Mouse (Mus musculus) forebrain, embryonic 12.5 days (tissue): ENCODE results near the gene Rtkn2. TPM values are rescaled to one million over a fixed set of nuclear protein-coding genes. Genes with fewer than 3 reads are reported as not detected.

Experiments
- ATAC-seq: fragments of 200-750 bp; cut with Nextera tagmentation; 2 replicates; pipeline ENCODE4 v1.8.0; 2017; ENCODE audit warnings: moderate TSS enrichment; ENCODE audit not compliant: low FRiP score
- H3K27ac ChIP-seq: fragments of 300-500 bp; sonication (generic); 2 replicates; pipeline ENCODE4 v1.5.1; 2016; ENCODE audit warnings: mild to moderate bottlenecking
- H3K27me3 ChIP-seq: fragments of 300-500 bp; sonication (generic); 2 replicates; pipeline ENCODE4 v1.6.1; 2016; ENCODE audit warnings: mild to moderate bottlenecking
- H3K36me3 ChIP-seq: fragments of 300-500 bp; sonication (generic); replicated peaks from 2 replicates; pipeline ENCODE4 v1.6.1; 2016; ENCODE audit warnings: mild to moderate bottlenecking
- H3K4me1 ChIP-seq: fragments of 300-500 bp; sonication (generic); 2 replicates; pipeline ENCODE4 v1.6.1; 2016
- H3K4me2 ChIP-seq: fragments of 300-500 bp; sonication (generic); 2 replicates; pipeline ENCODE4 v1.6.1; 2016; ENCODE audit warnings: mild to moderate bottlenecking, moderate library complexity
- H3K4me3 ChIP-seq: fragments of 300-500 bp; sonication (generic); replicated peaks from 2 replicates; pipeline ENCODE4 v1.5.1; 2016; ENCODE audit warnings: mild to moderate bottlenecking
- H3K9ac ChIP-seq: fragments of 300-500 bp; sonication (generic); 2 replicates; pipeline ENCODE4 v1.6.1; 2016; ENCODE audit warnings: mild to moderate bottlenecking
- H3K9me3 ChIP-seq: fragments of 300-500 bp; sonication (generic); 2 replicates; pipeline ENCODE4 v1.6.1; 2016
- WGBS: fragments of 180-500 bp; shearing (Covaris S2); methylation state at CpG from one replicate; pipeline ENCODE4 v1.1.7; 2016; 5-methylcytosine and 5-hydroxymethylcytosine counted together
- polyA plus RNA-seq: library from polyadenylated mRNA; unstranded; fragments of >200 nt; fragmentation: Nextera tagmentation; extraction: Ambion mirVana; gene quantifications from 2 replicates; pipeline ENCODE4 v1.2.1, GENCODE M21; 2016

Gene Rtkn2
- polyA plus RNA-seq, 1 experiment from 2014 or later: 29.4 TPM

GRCm38 (mm10) chr10:68051316-68051933, 72.1 kb downstream of the Rtkn2 start:
- H3K27me3 ChIP-seq: no peaks in the 10 kb centered on the region
- no peak overlapping the region for H3K4me3 ChIP-seq
- no peaks in the 10 kb centered on the region for H3K4me1 ChIP-seq
- no peaks in the 10 kb centered on the region for H3K9me3 ChIP-seq
- H3K36me3 ChIP-seq: peaks cover 6% of the 10 kb centered on the region; the same call in 1 of the 2 replicates
- no peak overlapping the region for H3K9ac ChIP-seq
- H3K27ac ChIP-seq: no peak overlapping the region
- ATAC-seq: no peak
- H3K4me2 ChIP-seq: no peak overlapping the region
- WGBS: 91% methylated on average over 14 of the region's 14 CpGs

- Histone ChIP-seq H3K4me2 (no peak overlapping the region), H3K27ac (no peak overlapping the region), H3K9ac (no peak overlapping the region), H3K4me1 (no peaks in the 10 kb centered on the region), H3K27me3 (no peaks in the 10 kb centered on the region), H3K36me3 (peaks cover 6% of the 10 kb centered on the region; the same call in 1 of the 2 replicates), H3K4me3 (no peak overlapping the region), H3K9me3 (no peaks in the 10 kb centered on the region)
- ATAC-seq: no peak
- WGBS: 91% methylated on average over 8 of the region's 8 CpGs
Observed at GRCm38 (mm10) chr10:68052307-68052706, 72.9 kb downstream of the Rtkn2 start.

GRCm38 (mm10) chr10:68054131-68054530, 74.8 kb downstream of the Rtkn2 start:
- Histone ChIP-seq H3K27me3 (no peaks in the 10 kb centered on the region), H3K4me1 (no peaks in the 10 kb centered on the region), H3K4me3 (no peak overlapping the region), H3K9ac (no peak overlapping the region), H3K9me3 (0 out of 2 replicates have a peak, but pooled peaks cover 2% of the 10 kb centered on the region), H3K4me2 (no peak overlapping the region), H3K27ac (no peak overlapping the region), H3K36me3 (peaks cover 6% of the 10 kb centered on the region; the same call in 1 of the 2 replicates)
- ATAC-seq: no peak
- WGBS: 92% methylated on average over 5 of the region's 5 CpGs

GRCm38 (mm10) chr10:68054706-68055105, 75.3 kb downstream of the Rtkn2 start:
- Histone ChIP-seq H3K27ac (no peak overlapping the region), H3K4me2 (no peak overlapping the region)
- 88% methylated on average over 6 of the region's 6 CpGs for WGBS

GRCm38 (mm10) chr10:68057841-68058240, 78.5 kb downstream of the Rtkn2 start:
- 98% methylated on average over 3 of the region's 3 CpGs for WGBS
- no peak for ATAC-seq
- H3K36me3 ChIP-seq: no peaks in the 10 kb centered on the region
- H3K27ac ChIP-seq: no peak overlapping the region
- no peaks in the 10 kb centered on the region for H3K27me3 ChIP-seq
- no peak overlapping the region for H3K9ac ChIP-seq
- no peak overlapping the region for H3K4me2 ChIP-seq
- H3K9me3 ChIP-seq: 0 out of 2 replicates have a peak, but pooled peaks cover 2% of the 10 kb centered on the region
- 0 out of 2 replicates have a peak, but pooled peaks cover 7% of the 10 kb centered on the region for H3K4me1 ChIP-seq
- H3K4me3 ChIP-seq: no peak overlapping the region

More at GRCm38 (mm10) chr10:68054706-68055105, 75.3 kb downstream of the Rtkn2 start:
- H3K9me3 ChIP-seq: 0 out of 2 replicates have a peak, but pooled peaks cover 2% of the 10 kb centered on the region
- H3K27me3 ChIP-seq: no peaks in the 10 kb centered on the region
- no peak overlapping the region for H3K9ac ChIP-seq
- ATAC-seq: no peak
- H3K4me3 ChIP-seq: no peak overlapping the region
- peaks cover 6% of the 10 kb centered on the region; the same call in 1 of the 2 replicates for H3K36me3 ChIP-seq
- no peaks in the 10 kb centered on the region for H3K4me1 ChIP-seq

- H3K27ac ChIP-seq: no peak overlapping the region
- H3K9ac ChIP-seq: no peak overlapping the region
- H3K4me3 ChIP-seq: no peak overlapping the region
- 0 out of 2 replicates have a peak, but pooled peaks cover 2% of the 10 kb centered on the region for H3K9me3 ChIP-seq
- 0 out of 2 replicates have a peak, but pooled peaks cover 7% of the 10 kb centered on the region for H3K4me1 ChIP-seq
- no peak overlapping the region for H3K4me2 ChIP-seq
- WGBS: 98% methylated on average over 1 of the region's 1 CpGs
- no peak for ATAC-seq
- no peaks in the 10 kb centered on the region for H3K27me3 ChIP-seq
- no peaks in the 10 kb centered on the region for H3K36me3 ChIP-seq
Observed at GRCm38 (mm10) chr10:68058378-68058777, 79.0 kb downstream of the Rtkn2 start.

- Histone ChIP-seq H3K4me3 (no peak overlapping the region), H3K9ac (no peak overlapping the region), H3K9me3 (0 out of 2 replicates have a peak, but pooled peaks cover 2% of the 10 kb centered on the region), H3K27ac (no peak overlapping the region), H3K27me3 (no peaks in the 10 kb centered on the region), H3K4me1 (peaks cover 23% of the 10 kb centered on the region), H3K36me3 (no peaks in the 10 kb centered on the region), H3K4me2 (no peak overlapping the region)
- ATAC-seq: no peak
- 61% methylated on average over 16 of the region's 16 CpGs for WGBS
Observed at GRCm38 (mm10) chr10:68060590-68061248, 81.3 kb downstream of the Rtkn2 start.

GRCm38 (mm10) chr10:68061249-68061615, 81.9 kb downstream of the Rtkn2 start:
- H3K4me1 ChIP-seq: peaks cover 23% of the 10 kb centered on the region
- no peaks in the 10 kb centered on the region for H3K36me3 ChIP-seq
- H3K9ac ChIP-seq: no peak overlapping the region
- H3K9me3 ChIP-seq: 0 out of 2 replicates have a peak, but pooled peaks cover 2% of the 10 kb centered on the region
- H3K27ac ChIP-seq: no peak overlapping the region
- H3K27me3 ChIP-seq: no peaks in the 10 kb centered on the region
- 0 out of 2 replicates have a peak, but pooled peaks have one; percentile 28 for ATAC-seq
- no peak overlapping the region for H3K4me2 ChIP-seq
- 37% methylated on average over 8 of the region's 8 CpGs for WGBS
- no peak overlapping the region for H3K4me3 ChIP-seq

- WGBS: 30% methylated on average over 8 of the region's 8 CpGs
- H3K36me3 ChIP-seq: no peaks in the 10 kb centered on the region
- H3K27me3 ChIP-seq: no peaks in the 10 kb centered on the region
- H3K27ac ChIP-seq: peak overlapping the region; percentile 71; the same call in 1 of the 2 replicates
- H3K9me3 ChIP-seq: no peaks in the 10 kb centered on the region
- H3K9ac ChIP-seq: no peak overlapping the region
- 0 out of 2 replicates have a peak, but pooled peaks have one; percentile 42 for ATAC-seq
- H3K4me1 ChIP-seq: peaks cover 23% of the 10 kb centered on the region
- H3K4me3 ChIP-seq: no peak overlapping the region
- H3K4me2 ChIP-seq: peak overlapping the region; percentile 26
Observed at GRCm38 (mm10) chr10:68063806-68064545, 84.6 kb downstream of the Rtkn2 start.

- H3K27me3 ChIP-seq: no peaks in the 10 kb centered on the region
- H3K27ac ChIP-seq: no peak overlapping the region
- no peak overlapping the region for H3K9ac ChIP-seq
- peak; percentile 43; the same call in 1 of the 2 replicates for ATAC-seq
- H3K4me1 ChIP-seq: peaks cover 23% of the 10 kb centered on the region
- 37% methylated on average over 10 of the region's 10 CpGs for WGBS
- no peaks in the 10 kb centered on the region for H3K36me3 ChIP-seq
- H3K9me3 ChIP-seq: no peaks in the 10 kb centered on the region
- no peak overlapping the region for H3K4me3 ChIP-seq
- peak overlapping the region; percentile 26 for H3K4me2 ChIP-seq
Observed at GRCm38 (mm10) chr10:68064571-68064970, 85.2 kb downstream of the Rtkn2 start.

- Histone ChIP-seq H3K36me3 (no peaks in the 10 kb centered on the region), H3K27me3 (no peaks in the 10 kb centered on the region), H3K4me1 (peaks cover 18% of the 10 kb centered on the region), H3K9me3 (no peaks in the 10 kb centered on the region), H3K4me3 (no peak overlapping the region), H3K4me2 (no peak overlapping the region), H3K27ac (no peak overlapping the region), H3K9ac (no peak overlapping the region)
- no peak for ATAC-seq
- 95% methylated on average over 5 of the region's 5 CpGs for WGBS
Observed at GRCm38 (mm10) chr10:68066173-68066572, 86.8 kb downstream of the Rtkn2 start.

- ATAC-seq: no peak
- Histone ChIP-seq H3K36me3 (no peaks in the 10 kb centered on the region), H3K4me2 (no peak overlapping the region), H3K4me1 (peaks cover 16% of the 10 kb centered on the region), H3K27me3 (no peaks in the 10 kb centered on the region), H3K27ac (no peak overlapping the region), H3K4me3 (no peak overlapping the region), H3K9ac (no peak overlapping the region), H3K9me3 (no peaks in the 10 kb centered on the region)
- 80% methylated on average over 5 of the region's 5 CpGs for WGBS
Observed at GRCm38 (mm10) chr10:68067961-68068360, 88.6 kb downstream of the Rtkn2 start.
